Mouse (Mus musculus) urinary bladder, postnatal 10 days (tissue): ENCODE measurements around the gene Tln2.

Experiments
- DNase-seq: peaks from one replicate; pipeline ENCODE4 v3.0.0; 2022; ENCODE audit warnings: low spot score

The Tln2 gene

DNA sequence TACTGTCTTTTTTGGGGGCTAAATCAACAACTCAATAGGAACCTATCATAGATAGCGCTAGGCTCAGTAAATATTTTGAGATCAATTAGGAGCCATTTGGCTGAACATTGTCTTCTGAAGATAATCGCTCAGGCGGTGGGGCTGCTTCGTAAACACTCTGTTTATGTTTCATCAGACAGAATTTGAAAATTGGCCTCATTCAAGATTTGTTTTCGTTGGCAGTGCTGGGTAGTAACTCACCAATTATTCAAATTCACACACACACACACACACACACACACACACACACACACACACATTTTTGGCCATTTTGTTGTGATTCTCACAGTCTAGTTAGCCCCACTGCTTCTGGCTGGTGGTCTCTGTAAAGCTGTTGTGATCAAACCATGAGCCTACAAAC is 12.9 kb downstream of the Tln2 start:
- no peak for DNase-seq

DNA sequence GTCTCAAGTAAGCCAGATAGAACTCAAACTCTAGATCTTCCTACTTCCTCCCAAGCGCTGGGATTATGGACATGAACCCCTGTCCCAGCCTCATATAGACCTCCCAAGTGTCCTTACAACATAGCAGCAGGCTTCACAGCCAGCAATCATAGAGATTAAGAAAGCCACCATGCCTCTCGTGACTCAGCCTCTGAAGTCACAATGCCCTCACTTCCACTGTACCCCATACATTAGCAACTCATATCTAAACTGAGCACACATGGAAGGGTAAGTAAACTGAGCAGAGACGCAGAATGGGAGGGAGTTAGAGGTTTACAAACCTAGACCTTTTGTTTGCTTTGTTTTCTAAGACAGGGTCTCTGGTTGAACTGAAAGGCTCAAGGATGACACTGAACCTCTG is 13.7 kb downstream of the Tln2 start:
- no peak for DNase-seq

DNA sequence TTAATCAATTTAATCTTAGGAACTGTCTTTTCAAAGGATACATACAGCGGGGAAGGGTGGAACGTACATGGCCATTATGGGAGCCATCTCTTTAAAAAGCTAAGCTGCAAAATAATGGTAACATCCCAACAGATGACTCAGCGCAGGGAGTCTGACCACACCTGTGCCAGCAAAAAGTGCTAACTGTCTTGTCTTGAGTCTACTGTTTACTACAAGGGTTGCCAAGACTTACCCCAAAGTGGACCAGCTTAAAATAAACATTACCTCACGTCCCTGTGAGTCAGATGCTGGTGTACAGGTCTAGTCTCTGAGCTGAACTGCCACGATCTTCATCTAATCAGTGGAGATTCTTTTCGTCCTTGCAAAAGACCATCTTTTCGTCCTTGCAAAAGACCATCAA is 14.7 kb downstream of the Tln2 start:
- DNase-seq = no peak

DNA sequence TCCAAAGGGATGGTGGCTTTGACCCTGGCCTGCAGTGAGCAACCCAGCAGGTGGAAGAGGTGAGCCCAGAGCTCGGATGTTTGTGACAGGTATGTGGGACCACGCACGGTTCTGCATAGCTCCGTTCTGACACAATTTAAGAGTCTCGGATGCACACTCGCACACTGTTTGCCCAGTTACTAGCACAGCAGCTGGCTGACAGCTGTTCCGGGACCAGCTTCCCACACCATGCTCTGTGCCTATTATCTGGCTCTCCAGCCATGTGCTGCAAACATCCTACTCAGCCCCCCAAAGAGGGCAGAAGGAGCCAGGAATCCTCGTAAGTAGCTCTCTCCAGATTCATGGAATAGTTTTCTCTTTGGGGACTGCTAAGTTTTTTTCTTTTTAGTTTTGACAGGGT is 17.6 kb downstream of the Tln2 start:
- DNase-seq = no peak

DNA sequence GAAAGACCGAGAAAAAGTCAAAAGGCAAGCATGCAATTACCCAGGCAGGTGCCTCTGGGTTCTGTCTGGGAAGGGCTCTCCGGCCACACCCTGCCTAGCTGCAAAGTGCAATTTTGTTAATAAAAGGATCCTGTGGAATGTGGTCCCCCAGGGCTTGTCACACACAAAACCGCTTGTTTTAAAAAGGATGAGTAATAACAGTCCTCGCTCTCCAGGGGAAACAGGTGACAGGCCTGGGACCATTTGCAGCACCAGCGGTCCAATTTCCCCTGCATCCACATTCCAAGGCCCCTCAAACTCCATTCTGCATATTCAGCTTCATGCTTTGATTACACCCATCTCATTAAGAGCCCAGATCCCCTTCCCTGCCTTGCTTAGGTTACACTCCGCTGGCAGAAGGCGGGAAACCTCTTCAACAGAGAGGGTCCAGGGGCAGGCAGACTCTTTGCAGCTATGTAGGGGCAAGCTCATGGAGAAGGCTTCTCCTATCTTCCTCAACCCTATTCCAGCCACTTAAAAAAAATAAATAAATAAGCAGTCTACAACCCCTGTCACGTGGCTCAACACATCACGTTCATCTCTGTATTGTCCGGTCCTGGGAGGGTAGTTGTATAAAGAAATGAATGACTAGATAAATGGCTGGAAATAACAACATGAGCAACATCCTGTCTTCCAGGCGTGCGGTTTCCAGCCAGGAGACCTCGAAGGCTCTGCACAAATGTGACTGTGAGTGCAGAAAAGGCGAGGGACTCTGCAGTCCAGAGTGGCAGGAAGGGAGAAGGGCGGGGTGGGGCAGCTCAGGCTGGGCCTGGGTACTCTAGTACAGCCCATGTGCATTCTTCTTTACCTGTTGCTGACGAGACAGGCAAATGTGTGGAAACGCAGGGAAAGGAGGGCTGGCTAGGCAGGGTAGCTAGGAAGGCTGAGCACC is 19.5 kb downstream of the Tln2 start:
- DNase-seq = no peak

DNA sequence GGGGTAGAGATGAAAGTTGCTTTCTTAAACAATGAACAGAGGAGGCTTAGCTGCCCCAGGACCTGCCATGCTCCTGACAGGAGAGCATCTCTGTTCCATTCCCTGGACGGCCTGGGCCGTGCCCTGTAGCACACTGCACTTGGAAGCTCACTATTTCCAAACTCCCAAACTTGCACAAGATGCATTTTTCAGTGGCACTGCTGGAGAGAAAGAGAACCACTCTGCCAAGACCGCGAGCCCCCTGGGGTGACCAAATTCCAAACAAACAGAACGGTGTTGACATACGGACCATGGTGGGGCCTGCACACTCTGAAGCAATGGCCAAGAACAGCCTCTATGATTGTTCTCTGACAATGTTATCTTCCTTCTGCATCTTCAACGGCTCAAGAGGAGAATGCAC is 25.1 kb downstream of the Tln2 start:
- DNase-seq = no peak

DNA sequence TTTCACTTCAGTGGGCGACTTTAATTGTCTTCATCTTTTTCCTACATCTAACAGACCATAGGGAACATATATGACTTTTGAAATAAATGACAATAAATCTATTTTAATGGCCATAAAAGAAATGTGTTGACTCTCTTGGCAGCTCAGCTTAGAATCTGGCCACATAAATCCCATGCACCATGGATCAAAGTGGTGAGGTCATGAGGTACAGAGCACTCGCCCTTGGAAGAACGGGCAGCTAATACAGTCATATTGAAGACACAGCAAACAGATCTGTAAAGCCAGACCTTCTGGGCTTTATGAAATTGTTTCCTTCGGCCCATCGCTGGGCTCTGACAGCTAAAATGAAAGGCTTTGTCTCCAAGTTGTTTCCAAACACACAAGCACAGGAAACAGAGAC is 26.2 kb downstream of the Tln2 start:
- DNase-seq = no peak

DNA sequence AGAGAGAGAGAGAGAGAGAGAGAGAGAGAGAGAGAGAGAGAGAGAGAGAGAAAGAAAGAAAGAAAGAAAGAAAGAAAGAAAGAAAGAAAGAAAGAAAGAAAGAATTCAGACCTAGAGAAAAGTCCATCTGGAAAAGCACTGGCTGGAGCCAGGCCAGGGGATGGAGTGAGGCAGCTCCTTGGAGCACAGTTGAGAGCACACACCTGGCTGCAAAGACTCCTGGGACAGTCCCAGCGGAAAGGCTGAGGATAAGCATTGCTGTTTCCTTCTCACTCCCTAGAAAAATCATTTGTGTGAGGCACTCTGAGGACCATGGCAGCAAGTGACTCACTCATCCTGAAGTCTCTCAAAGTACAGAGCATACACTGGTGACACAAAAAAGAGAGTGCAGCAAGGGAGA is 26.9 kb downstream of the Tln2 start:
- DNase-seq = no peak

DNA sequence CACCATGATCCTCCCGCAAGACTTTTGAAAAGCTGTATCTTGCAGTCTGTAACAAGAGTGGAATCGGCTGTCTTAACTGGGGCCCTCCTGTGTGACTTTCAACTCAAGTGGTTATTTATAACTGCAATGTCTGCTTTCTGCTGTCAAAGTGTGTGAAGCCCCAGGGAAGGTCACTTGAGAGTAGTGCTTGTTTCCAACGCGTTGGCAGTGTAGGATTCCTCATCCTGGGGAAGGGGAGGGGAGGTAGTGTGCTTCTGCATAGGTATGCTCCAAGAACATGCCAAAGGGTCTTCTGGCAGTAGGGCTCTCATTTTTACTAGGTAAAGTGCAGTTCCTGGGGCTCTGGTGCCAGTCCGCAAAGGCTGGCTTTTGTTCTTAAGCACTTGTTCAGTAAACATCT is 29.9 kb downstream of the Tln2 start:
- no peak for DNase-seq

DNA sequence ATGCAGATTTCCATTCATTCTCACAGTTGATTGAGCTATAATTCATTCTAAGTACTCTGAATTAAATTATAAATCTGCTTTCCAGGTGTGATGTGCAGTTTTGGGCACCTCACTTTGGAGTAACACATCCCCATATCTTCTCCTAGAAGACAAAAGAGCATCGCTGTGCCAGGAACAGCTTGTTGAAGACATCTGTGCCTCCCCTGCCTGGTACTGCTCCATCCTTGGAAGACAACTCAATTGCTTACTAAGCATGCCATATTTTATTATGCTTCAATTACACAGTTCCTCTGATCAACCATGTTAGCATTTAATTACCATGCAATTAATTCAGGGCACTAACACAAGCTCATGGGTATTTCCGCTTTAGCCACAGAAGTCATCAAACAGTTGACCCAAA is 31.8 kb downstream of the Tln2 start:
- DNase-seq = no peak

DNA sequence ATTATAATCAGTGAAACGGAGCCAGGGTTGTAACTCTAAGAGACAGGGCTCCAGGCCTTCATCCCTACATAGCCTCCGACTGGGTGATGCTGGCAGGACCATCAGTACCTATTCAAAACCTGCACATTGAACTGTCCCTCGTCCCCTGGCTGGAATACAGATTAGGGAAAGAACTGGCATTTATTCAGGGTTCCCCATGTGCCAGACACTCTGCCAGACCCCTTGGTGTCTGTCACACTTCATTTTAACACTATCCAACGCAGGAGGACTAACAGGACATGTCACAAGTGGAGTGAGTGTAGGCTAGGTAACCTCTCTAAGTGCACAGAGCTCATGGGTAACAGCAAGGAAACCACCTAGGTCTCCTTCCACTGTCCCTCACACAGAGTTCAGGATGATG is 37.8 kb downstream of the Tln2 start:
- DNase-seq = no peak

DNA sequence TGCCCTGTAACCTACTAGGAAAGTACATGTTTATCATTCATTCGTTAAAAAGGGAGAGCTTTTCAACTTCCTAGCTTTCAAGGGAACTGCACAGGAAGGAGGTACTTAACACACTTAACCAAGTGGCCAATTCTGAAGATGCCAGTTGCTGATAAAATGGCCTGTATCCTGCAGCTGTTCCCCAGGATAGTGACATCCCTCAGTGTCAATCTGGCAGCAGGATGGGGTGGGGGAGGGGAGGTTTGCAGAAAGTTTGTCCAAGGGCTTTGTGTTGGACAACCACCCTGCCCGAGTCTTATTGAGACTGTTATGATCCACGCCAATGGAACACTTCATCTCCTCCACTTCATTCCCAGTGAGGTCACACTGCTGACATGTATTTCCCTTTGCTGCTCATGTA is 50.0 kb downstream of the Tln2 start:
- no peak for DNase-seq

DNA sequence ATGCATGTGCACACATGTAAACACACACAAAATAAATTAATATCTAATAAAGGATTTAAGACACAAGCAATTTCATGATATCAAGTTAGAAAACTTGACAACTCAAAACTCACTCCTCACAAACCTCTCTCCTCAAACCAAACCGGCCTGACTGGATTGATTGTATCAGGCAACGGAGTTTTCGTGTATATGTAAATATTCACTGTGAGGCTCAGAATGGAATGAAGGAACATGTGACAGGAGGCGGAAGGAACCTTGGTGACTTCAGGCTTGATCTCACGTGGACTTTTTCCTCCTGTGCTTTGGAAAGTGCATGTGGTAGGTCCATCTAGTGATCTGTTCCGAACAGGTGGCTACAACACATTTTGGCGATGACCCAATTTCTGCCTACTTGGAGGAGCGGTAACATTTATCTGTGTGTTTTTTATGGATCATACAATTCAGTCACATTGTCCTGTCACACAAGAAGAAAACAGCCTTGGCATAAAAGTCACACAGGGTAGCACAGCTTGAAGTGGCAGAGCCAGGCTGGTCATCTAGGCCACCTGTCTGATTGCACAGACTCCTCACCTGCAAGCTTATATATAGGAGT is 54.7 kb downstream of the Tln2 start:
- DNase-seq = no peak

DNA sequence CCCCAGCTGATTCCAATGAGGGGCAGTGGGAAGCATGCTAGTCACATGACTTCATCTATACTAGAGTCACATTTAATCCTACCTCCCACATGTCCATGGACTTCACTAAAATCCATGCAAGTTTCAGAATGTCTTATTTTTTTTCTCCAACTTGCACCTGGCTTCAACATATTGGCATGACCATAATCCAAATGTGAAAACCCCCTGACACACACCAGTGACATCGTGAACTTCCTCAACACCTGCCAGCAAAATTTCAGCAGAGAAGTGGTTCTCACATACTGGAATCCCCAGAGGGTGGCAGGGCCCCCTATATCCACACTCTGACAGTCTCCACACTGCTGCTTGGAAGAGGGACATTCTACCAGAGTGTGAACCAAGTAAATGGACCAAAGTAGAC is 57.7 kb downstream of the Tln2 start:
- DNase-seq = no peak

DNA sequence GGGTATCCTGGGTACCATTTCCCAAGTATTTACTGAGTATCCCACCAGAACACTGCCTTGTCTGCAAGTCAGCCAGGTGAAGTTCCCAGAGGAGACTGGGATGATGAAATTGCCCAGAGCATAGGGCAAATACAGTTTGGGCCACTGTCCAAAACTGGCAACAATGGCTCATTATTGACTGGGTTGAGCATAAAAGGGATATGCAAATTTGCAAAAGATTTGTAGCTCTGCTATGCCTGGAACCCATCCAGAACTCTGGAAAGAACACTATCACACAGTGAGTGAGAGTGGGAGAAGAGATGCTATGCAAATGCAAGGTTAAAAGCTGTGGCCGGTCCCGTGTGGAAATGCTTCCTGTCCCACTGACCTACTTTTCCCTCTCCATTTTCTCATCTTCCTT is 63.1 kb downstream of the Tln2 start:
- no peak for DNase-seq

DNA sequence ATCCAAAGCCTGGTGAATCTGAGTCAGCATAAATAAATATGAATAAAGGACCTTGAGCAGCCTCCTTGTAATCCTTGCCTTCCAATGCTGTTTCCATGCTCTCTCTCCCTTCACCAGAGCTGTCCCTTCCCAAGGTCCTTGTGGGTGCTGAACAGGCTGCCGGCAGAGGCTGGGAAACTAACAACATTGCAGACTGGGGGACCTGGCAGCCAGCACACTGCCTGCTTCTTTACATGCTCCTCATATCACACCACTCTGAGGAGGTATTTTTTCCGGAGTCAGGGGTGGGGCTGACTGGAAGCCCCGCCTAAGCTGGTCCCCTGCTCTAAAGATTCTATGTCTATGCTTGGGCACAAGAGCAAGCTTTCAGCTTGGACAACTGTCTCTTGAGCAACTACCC is 64.2 kb downstream of the Tln2 start:
- no peak for DNase-seq

DNA sequence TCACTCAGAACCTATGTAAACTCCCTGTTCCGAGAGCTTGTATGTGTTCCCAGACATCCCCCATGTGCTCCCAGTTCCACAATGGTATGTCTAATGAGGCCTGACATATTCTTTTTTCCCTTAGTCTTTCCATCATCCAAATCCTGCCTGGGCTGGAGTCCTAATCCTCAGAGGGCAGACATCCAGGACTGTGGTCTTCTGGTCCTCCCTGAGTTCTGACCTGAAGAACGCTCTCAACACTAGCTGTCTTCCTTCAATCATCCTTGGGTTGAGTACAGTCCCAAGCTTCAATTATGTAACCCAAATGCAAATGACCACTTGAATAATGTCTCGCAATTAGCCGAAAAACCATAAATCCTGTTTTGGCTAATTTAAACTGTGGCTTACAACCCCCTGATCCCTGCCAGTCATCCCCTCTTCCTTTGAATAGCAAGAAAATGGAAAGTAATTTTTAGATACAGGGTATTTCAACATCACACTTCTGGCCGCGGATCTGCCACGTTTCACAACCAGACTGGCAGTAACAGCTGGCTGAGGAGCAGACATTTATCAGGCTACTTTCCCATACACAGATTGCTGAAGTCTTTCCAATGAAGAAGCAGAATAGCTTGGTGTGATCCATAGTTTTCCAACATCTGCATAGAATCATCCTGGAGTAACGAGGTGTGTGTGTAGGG is 65.5 kb downstream of the Tln2 start:
- DNase-seq = no peak

DNA sequence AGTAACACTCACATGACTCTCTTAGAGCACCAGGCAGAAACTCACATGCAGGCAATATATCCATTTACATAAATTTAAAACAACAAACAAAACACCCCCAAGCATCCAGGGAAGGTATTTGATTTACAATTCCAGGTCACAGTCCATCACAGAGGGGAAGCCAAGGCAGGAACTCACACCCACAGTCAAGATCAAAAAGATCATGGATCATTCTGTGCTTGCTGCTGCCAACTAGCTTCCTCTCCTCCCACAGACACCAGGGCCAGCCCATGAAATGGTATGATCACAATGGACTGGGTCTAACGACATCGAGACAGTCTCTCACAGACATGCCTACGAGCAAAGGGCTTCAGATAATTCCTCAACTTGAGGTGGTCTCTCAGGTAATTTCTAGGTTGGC is 70.1 kb downstream of the Tln2 start:
- no peak for DNase-seq

DNA sequence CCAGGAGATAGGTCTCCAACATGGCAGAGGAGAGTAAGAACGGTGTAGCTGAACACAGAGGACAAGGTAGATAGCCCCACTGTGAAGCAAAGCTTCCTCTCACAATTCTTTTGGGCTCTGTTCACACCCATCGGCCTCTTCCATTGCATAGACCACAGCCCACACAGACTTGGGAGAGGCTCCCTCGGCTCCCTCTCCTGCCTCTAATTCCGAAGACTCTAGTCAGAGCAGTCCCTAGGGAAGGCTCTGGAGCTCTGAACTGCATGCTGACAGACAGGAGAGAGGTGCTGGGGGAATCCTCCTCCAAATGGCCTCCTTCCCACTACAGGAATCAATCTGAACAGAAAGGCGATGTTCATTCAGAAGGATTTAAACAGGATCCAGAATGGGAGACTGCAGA is 72.9 kb downstream of the Tln2 start:
- no peak for DNase-seq

DNA sequence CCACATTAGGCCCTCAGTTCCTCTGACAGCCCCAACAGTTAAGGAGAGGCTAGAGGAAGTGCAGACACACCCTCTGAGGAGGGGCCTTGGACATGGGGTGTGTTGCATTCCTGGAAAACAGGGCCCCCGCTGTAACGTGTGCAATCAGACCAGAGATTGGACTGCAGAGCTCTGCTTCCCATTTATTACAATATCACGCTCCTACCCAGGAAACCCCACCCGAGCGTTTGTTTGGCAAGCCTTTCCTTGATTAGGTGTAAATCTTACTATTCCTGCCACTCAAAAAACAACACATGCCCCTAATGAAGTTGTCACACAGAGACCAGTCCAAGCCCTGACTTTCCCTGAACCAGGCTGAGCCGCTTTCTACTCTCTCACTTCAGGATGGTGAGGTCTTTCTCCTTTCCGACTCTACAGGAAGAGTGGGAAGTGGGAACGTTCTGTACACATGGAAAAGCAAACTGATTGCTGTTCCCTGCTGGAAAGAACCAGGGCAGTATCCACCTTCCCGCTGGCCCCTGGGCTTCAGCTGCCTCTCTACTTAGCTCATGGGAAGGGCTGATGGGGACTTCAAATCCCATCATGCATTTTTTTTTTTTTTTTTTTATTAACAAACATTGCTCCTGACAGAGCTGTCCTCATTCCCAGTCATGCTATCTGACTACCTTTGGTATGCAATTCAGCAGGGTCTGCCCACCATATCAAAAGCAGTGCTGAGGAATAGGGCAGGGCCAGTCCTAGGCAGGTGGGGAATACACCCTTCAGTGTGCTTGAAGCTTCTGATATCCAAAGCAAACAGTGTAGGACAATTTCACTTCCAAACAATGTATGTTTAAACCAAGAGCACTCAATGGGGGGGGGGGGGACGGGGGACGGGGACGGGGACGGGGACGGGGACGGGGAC is 74.1 kb downstream of the Tln2 start:
- no peak for DNase-seq

DNA sequence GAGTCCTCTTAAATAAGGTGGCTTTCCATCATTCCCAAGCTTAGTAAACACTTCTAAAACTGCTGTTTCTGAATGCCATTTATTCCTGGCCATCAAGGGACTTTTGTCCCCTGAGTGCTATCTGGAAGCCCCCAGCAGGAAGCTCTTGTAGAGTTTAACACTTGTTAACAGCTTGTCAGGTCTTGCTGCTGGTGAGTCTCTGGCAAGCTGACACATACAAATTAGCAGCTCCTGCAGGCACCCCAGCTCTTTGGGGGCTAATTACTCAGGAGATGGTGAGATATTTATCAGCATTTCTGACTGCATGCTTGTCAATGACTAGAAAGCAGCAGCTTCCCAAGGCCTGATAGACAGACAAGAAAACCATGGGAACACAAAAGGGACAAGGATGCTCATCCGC is 77.2 kb downstream of the Tln2 start:
- DNase-seq = no peak

DNA sequence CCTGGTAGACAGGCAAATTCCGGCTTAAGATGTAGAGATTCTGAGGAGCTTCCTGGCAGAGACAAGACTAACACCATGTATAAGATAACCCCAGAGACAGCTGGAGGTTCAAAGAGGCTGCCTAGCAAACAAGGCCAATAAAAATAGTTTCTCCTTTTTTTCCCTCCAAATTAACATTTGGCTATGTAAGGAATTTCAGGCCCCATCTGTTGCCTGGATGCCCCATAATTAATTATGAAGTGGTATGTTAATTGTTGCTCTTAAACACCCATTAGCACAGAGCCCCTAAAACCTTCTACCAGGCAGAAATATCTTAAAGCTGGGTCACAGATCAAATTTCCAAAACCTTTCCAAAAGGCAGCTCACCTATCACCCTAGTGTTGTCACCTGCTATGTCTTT is 77.7 kb downstream of the Tln2 start:
- DNase-seq = no peak
